Mouse (Mus musculus) CH12.LX (cell line): ENCODE measurements at regions not wholly inside any gene's neighbourhood (a gene's known extent, or its start where the extent isn't known, plus 50 kb on each side); places are given as distances from the start of the nearest gene placed in this dataset.

Experiments
- BHLHE40 ChIP-seq: IDR thresholded peaks from 2 replicates; pipeline ENCODE4 v1.6.1; 2011; ENCODE audit warnings: mild to moderate bottlenecking, low read depth, low read length, improper control_type of control experiment
- CHD2 ChIP-seq: IDR thresholded peaks from 2 replicates; pipeline ENCODE4 v1.6.1; 2011; ENCODE audit warnings: low read length, improper control_type of control experiment
- CTCF ChIP-seq, 2 experiments: IDR thresholded peaks in 1 of 2; conservative IDR thresholded peaks in 1 of 2; 2 replicates each; pipeline ENCODE4 v1.5.1; 2011 to 2012; ENCODE audit warnings: low read depth in 2 of 2, low read length in 2 of 2, improper control_type of control experiment in 1 of 2, inconsistent platforms in 1 of 2, mild to moderate bottlenecking in 1 of 2, moderate library complexity in 1 of 2
- GABPA ChIP-seq: IDR thresholded peaks from 2 replicates; pipeline ENCODE4 v1.6.1; 2012; ENCODE audit warnings: low read depth, low read length, improper control_type of control experiment, inconsistent platforms; ENCODE audit not compliant: insufficient replicate concordance
- NELFE ChIP-seq: IDR thresholded peaks from 2 replicates; pipeline ENCODE4 v1.6.1; 2011; ENCODE audit warnings: low read depth, low read length, improper control_type of control experiment
- POLR2A ChIP-seq: IDR thresholded peaks from 2 replicates; pipeline ENCODE4 v1.6.1; 2011; ENCODE audit warnings: low read depth, mild to moderate bottlenecking, improper control_type of control experiment, low read length
- SIN3A ChIP-seq: IDR thresholded peaks from 2 replicates; pipeline ENCODE4 v1.6.1; 2012; ENCODE audit warnings: low read length, improper control_type of control experiment, inconsistent platforms
- USF2 ChIP-seq: conservative IDR thresholded peaks from 2 replicates; pipeline ENCODE4 v1.6.1; 2011; ENCODE audit warnings: low read depth, low read length, improper control_type of control experiment
- ZC3H11A ChIP-seq: IDR thresholded peaks from 2 replicates; pipeline ENCODE4 v1.6.1; 2012; ENCODE audit warnings: low read depth, mild to moderate bottlenecking, inconsistent platforms, low read length, improper control_type of control experiment
- ZNF384 ChIP-seq: IDR thresholded peaks from 2 replicates; pipeline ENCODE4 v1.6.1; 2012; ENCODE audit warnings: low read depth, low read length, improper control_type of control experiment, inconsistent platforms

DNA sequence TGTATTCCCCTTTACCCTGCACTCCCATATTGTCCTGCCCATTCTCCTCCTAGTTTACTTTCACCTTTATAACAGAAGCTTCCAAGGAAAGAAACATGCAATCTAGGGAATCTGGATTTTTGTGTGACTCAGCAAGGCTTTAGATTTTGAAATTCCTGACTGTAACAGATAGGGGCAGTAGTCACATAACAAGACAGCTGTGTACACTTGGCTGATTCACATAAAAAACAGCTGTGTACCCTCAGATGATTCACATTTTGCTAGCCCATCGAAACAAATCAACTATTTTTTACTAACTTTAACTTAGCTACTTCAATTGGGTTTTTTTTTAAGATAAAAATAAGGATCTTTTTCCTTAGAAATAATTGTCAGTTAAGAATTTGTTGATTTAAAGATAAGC lies 240.6 kb downstream of the Gpr37 start:
- TF ChIP-seq CTCF (conservative IDR thresholded peaks at IDR 0.05 in 1 of 2, IDR thresholded peaks at IDR 0.05 in 1 of 2; ENCODE audit: low read depth in 2 of 2, low read length in 2 of 2) = no peak
- no peak for TF ChIP-seq ZC3H11A
- TF ChIP-seq NELFE = no peak
- no peak for TF ChIP-seq CHD2
- no peak for TF ChIP-seq POLR2A
- TF ChIP-seq SIN3A = no peak
- TF ChIP-seq ZNF384 = no peak
- no peak for TF ChIP-seq GABPA
- TF ChIP-seq BHLHE40 = no peak
- no peak for TF ChIP-seq USF2
